Mouse (Mus musculus) MEL-GATA-1-ER (cell line): ENCODE data around the gene Igfbpl1.
A peak's percentile ranks its signal among the peaks of the same experiment; 100 is the strongest.

Experiments used
- DNase-seq: peaks from one replicate; pipeline ENCODE4 v3.0.0-alpha.2; 2012; ENCODE audit warnings: low read depth; ENCODE audit errors: extremely low read depth

Gene Igfbpl1

DNA sequence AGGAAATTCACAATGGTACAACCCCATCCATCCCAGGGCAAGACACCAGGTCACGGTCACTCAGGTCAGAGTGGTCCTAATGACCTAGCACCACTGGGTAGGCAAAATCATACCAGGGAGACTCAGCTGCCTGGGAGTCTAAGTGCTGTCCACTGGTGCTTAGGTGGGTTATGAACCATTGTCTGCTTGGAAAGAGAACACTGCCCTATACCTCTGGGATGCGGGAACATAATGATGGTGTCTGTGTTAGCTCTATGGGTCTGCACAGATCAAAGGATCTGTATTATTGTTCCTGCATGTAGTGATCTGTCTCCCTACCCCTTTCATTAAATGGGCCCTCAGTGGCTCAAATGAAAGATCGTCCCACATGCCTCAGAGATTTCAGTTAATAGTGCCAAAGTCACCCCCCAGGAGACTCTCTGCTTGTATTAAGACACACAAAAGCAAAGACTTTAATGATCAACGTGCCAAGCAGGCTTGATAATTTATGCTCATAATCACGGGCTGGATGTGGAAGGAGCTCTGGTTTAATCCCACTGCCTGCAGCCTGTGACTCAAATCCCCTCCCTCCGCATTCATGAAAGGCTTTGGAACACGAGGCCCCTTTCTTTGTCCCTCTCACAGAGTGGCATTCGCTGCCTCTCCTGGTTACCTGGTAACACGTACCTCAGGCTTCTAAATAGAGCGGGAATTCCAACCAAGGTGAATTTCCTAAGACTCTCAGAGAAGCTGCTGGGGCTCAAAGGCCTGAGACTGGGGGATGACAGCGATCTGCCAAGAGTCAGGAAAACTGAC is 3.7 kb downstream of the Igfbpl1 start:
- DNase-seq = no peak

DNA sequence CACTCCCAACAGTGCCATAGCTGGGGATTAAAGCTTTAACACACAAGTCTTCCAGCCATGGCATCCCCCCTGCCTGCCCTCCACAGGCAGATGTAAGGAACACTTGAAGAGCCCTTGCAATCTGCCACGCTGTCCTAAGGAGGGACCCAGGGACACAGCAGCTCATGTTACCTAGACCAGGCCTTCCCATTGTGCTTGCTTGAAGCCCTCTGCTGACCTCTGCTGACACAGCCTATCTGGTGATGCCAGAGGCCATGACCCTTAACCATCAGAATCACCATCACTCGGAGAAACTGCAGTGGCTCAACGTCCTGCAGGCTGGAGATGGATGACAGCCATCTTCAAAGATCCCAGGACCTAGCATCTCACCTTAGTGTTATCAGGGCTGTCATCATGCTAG is 4.7 kb downstream of the Igfbpl1 start:
- DNase-seq = no peak

DNA sequence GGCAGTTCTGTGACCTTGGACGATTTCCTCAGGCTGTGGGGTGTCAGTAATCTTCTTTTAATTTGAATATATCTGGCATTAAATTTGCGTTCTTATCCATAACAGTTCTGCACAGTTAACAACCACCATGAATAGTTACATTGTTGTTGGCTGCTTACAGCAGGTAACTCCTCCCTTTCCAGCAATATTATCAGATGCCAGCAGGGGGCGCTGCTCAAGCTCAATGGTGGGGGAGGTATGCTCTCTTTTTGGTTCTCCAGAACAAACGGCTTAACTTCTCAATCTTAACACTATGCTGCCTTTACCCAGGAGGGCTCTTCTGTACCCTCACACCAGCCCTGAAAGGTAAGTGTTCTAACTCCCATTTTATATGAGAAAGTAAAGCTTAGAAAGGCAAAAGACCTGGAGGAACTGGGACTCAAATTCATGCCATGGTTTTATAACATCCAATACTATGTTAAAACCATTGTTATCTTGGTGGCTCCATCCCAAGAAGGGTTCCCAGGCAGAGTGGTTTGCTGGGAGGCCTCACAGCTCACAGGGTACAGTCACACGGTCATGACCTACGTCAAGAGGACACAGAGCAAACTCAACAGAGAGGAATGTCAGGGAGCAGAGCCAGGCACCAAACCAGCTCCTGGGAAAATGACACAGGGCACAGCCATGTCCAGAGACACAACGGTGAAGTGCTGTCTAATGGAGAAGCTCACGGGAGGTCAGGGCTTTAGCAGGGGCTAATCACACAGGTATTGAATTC is 6.5 kb downstream of the Igfbpl1 start:
- no peak for DNase-seq

DNA sequence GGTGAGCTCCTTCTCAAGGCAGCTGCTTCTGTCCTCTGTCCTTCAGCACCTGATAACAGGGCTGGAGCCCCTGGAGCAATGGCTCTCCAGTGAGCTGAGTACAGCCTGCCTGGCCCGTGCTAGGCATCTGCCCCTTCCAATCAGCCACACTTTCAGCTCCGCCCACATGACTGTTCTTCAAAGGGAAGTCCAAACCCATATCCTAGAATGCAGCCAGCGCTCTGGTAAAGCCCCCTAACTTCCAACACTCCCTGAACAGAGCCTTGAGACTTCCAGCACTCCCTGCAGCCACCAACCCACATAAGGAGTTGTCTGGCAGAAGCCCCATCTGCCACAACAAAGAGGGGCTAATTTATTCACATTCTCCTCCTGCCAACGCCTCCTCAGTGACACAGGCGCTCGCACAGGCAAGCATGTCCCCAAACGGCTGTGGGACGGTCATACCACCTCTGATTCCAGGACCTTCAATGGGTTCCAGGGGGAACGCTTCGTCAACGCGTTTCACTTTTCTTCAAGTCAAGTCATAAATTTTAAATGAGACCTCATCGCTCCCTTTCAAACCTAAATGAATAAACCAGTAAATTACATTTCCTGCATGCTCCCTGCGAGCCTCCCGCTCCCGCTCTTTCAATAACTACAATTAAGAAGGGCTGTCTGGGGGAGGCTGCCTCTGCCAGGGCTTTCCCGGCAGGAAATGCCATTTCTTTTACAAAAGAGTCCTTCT is 7.4 kb downstream of the Igfbpl1 start:
- DNase-seq = no peak

DNA sequence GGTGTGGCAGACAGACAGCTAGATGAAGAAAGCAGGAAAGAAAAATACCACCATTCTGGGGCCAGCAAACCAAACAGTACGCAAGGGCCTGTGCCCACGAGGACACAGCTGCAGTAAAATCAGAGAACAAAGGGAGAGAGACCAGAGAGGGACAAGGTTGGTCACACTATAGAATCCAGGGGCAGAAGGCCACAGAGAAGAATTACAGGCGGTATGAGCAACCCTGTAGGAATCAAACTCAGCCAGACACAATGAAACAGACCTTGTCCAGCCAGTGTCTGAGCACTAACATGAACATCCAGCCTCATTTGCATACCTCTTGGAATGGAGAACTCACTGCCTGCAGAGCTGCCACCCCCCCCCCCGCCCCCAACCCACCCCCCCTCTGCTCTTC is 7.9 kb downstream of the Igfbpl1 start:
- no peak for DNase-seq

DNA sequence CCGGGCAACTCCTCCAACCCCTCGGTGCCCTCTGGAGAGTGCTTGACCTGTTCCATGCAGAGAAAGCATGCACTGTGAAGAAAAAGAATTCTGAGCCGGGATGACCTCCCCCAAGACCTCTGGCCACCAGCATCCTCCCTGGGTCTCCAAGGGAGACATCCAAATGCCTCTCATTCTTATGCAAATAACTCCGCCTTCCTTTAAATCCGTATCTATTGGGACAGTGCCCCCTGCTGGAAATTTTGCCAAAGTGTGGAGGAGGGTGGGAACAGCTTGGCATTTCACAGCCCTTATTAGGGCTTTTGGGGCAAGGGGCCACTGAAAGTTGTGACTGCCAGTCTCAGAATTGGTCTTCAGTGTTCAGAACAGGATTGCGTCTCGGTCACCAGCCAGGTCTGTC is 11.2 kb downstream of the Igfbpl1 start:
- no peak for DNase-seq

DNA sequence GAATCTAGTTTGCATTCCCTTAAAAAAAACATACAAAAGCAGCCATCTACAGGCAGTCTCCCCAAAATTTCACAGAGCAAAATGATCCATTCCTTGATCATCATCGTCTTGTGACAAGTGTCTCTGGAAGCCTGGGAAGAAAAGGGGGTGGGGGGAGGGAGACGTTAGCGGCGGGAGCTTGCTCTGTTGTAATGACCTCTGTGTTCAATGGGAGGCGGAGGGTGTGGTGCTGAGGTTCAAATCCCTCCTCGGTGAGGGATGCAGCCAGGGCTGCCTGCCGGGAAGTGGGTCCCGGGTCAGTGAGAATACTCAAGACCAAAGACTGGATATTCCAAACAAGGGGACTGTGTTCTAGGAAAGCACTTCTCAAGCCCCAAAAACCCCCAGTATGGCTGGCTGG is 15.5 kb downstream of the Igfbpl1 start:
- no peak for DNase-seq

DNA sequence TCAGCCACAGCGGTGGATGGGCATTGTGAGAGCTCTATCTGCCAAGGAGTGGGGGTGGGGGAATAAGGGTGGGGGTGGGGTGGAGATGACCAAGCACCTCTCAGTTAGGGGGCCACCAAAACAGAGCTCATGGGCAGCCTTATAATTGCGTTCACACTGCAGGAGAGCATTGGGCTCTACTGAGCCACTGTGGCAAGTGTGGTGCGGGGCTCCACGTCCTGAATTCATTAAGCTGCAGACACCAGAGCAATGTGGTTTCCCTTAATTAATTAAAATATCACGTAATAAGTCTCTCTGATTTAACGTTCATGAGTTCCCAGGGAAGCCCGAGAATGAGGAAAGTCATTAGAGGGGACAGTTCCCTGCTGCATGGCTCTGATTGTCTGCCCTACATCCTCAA is 18.7 kb downstream of the Igfbpl1 start:
- no peak for DNase-seq

DNA sequence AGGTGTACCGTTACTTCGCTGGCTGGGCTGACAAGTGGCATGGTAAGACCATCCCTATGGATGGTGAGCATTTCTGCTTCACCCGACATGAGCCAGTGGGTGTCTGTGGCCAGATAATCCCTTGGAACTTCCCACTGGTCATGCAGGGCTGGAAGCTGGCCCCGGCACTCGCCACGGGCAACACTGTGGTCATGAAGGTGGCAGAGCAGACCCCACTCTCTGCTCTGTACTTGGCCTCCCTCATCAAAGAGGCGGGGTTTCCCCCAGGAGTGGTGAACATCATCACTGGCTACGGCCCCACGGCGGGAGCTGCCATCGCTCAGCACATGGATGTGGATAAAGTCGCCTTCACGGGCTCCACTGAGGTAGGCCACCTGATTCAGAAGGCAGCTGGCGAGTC is 23.8 kb downstream of the Igfbpl1 start:
- DNase-seq = no peak

DNA sequence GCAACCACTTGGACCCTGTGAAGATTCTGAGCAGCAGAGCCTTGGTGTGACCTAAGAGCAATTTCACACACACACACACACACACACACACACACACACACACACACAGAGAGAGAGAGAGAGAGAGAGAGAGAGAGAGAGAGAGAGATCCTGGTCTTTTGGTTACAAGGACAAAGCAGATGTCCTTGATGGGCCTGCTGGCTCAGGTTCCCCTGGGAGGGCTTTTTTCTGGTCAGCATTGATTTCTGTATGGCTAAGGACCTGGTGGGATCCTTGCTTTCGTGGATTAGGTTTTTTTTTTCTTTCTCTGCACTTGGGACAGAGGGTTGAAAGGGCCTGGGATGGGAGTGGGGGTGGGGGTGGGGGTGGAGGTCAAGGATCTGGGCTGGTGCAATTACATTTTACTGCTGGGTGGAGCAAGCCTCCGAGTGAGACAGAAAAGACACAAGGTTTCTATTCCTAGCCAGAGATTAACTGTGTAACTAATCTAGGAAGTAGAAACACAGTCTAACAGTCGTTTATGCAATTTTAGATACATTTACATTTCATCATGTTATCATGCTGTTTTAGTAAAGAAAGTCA is 26.7 kb downstream of the Igfbpl1 start:
- DNase-seq = no peak

DNA sequence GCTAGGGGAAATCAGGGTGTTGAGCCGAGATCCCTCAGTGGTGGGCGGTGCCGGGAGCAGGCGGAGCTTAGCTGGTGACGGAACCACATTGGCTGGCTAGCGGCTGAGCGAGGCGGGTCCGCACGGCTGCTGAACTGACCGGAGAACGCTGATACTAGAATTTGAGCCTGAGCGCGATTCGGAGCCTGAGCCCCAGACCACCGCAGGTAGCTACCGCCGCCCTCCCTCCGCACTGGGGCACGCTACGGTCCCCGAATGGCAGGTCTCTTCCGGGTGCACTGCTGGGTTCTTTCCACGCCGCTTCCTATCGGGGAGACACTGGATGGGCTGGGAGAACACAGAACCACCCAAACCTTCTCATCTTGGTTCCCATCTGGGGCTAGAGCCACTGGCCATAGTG is 27.8 kb downstream of the Igfbpl1 start, which contains the start of gene Aldh1b1:
Gene Aldh1b1 (plus strand): TSS at position 59 of the 400 bp plus-strand sequence.
- no peak for DNase-seq

DNA sequence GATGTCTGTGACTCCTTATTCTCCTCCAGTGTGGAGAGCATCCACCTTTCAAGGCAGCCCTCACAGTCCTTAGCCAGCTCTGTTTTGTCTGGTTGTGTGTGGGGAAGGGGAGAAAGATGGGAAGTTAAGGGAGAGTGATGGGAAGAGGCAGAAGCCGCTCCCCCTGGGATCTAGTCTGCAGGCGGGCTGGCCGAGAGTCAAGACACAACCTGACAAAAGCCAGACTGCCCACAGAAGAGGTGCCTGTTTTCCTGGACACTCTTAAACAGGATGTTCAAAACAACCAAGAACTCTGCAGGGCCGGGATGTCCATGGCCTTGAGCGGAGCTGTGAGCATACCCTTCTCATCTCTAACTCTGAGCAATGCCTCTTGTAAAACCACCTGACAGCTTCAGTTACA is 30.0 kb downstream of the Igfbpl1 start:
- no peak for DNase-seq

DNA sequence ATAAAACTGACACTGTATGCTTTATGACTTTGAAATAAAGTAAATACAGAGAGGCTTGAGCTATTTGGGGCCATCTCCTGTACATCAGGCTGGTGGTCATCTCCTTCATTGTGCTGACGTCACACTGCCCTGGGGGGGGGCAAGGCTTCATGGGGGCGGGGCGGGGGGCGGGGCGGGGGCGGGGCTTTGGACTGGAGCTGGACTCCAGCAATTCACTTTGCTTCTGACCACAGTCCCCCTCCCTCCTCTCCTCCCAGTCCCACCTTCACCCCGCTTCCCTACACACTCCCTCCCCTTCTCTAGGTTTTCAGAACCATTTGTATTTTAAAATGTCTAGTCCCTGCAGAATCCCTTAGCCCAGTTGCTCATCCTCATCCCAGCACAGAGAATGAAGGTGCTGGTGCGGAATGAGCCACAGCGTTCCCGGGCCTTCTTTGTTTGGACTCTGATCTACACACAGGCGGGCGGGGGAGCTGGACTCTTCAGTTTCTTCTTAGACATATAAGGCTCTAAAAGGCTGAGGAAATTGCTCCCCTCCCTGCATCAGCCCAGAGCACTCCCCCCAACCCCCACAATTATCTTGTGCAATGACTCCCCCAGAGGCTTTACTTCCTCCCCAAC is 31.4 kb downstream of the Igfbpl1 start:
- DNase-seq = no peak

DNA sequence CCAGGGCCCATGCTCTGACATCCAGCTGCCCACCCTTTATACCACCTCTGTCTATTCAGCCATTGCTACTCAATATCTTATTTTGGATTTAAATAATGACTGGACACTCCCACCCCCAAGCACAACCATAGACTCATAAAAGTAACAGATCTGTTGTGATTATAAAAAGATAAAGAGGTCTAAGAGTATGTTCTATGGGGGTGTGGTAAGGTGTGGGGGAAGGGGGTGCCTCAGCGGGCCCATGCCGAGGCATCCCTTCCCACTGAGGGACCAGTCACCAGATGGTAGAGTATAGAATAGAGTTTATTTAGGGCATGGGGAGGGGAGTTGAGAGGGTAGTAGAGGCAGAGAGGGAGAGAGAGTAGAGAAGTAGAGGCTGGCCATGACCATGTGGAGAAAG is 36.7 kb downstream of the Igfbpl1 start:
- DNase-seq = no peak

DNA sequence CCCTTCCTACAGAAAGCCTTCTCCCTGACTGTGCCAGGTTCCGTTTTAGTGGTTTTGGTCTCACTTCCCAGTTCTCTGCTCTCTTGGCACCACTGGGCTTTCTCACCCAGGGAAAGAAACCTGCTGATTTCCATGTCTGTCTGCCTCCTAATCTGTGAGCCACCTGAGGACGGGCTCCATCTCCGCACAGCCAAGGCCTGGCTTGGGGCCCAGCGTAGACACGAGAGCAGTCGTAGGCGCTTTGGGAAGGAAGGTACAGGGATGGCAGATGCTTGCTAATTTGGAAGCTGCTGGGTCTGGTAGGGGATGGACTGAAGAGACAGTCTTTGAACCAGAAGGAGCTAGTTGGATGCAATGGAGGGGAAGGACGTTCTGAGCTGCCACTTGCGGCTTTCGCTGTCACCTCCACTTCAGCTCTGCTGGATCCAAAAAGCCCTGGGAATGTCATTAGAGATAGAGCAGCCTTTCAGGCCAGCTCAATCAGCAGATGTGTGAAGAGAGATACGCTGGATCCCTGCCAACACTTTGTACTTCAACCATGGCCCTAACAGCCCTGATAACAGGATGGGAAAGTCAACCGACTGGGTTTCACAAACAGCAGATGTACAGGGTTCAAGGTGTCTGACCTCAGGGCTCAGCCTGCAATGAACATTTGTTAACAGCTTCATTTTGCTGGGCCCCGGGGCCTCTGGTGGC is 37.3 kb downstream of the Igfbpl1 start:
- peak; percentile 72 for DNase-seq

DNA sequence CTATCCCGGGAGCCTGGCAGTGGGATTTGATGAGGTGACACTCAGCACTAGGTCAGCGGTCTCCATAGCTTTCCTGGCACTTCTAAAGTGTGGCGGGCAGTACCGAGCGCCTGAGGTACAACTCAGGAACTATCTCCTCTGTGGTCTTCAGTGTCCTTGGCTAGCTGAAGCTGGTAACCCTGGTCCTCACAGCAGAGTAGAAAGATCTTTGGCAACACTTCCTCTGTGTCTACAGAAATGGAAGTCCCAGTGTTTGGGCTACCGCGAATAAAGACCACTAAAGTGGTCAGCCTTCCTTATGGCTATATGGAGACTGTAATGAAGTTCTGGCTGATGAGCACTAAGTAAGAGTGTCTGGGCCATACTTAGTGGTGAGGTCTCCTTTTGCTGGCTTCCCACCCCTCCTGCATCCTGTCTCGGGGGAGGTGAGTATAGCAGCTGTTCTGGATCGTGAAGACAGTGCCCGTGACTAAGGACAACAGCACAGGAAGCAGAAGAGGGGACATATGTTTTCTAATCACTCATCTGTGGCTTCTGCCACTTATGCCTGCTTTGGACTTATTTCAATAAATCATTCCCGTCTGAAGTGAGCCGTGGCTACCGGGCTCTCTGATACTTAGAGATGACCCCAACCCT is 38.2 kb downstream of the Igfbpl1 start:
- DNase-seq = no peak

DNA sequence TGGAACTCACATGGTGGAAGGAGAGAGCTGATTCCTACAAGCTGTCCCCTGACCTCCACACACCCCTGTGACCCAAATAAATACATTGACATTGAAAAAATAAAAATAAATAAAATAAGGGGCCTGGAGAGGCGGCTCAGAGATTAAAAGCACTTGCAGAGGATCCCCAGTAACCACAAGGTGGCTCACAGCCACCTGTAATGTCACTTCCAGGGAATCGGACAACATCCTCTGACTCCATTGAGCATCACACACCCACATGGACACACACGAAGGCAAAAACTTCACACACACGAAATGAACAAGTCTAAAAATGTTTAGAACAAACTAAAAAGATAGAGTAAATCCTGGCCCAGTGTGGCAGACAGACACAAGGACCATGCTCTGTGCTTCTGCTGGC is 40.0 kb downstream of the Igfbpl1 start:
- no peak for DNase-seq

DNA sequence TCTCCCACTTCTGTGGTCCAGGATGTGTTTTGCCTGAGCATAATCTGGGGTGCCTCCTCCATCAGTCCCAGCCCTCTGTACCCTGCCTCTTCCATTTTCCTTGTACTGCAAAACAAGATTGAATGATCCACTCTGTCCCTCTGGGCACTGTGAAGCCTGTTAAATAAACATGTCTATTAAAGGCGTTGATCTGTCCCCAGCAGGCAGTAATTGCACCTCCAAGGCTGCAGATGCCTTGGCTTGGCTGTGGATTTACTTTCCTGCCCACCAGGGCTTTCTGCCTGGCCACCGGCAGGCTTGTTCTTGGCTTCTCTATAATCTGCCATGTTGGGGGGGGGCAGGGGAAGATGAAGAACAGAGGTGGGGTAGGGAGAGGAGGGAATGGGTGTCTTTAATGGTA is 40.8 kb downstream of the Igfbpl1 start:
- no peak for DNase-seq

DNA sequence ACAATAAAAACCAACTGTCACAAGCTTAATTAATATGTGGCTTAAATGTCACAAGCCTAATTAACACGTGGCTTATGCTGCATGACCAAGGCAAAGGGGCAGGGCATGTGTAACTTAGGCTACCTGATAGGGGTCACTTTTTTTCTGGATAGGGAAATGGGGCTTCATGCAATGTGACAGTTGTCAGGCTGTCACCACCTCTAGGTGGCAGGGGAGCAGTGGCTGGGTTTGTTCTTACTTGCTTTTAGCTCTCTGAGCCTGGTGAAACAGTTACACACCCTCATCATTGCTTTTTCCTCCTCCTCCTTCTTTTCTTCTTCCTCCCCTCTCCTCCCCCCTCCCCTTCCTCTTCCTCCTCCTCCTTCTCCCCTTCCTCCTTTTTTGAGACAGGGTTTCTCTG is 43.1 kb downstream of the Igfbpl1 start:
- DNase-seq = no peak

DNA sequence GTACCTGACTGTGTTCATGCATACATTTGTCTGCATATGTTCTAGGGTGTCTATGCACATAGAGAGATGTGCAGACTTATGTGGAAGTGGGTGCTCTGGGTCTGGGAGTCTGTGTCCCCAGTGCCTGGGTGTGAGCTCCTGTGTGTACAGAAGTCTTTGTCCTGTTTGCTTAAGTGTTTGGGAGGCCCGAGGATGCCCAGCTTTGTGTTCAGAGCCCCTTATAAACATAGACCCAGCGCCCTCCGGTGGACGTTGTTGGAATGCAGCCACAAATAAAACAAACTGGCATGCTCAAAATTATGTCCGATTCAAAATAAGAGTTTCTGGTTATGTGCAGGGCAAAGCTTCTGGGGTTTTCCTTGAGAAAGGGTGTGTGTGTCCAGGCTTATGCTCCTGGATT is 55.1 kb downstream of the Igfbpl1 start:
- DNase-seq = no peak
